Mouse (Mus musculus): ENCODE results near the gene Scrn1.
A peak's percentile ranks its signal among the peaks of the same experiment; 100 is the strongest.

Gene Scrn1

GRCm38 (mm10) chr6:54471866-54472265 is 94.4 kb downstream of the Scrn1 start:
- DNase-seq = no peak

GRCm38 (mm10) chr6:54467371-54467770 is 98.9 kb downstream of the Scrn1 start:
- DNase-seq = no peak

GRCm38 (mm10) chr6:54464926-54465325 is 101.4 kb downstream of the Scrn1 start:
- DNase-seq = no peak

- DNase-seq = peak in 1 of 2 experiments; percentile 52
Measured at GRCm38 (mm10) chr6:54463701-54464458, 102.4 kb downstream of the Scrn1 start.

- DNase-seq = peak in 1 of 2 experiments; percentile 62
Measured at GRCm38 (mm10) chr6:54462766-54463165, 103.5 kb downstream of the Scrn1 start.

GRCm38 (mm10) chr6:54460915-54461671 is 105.2 kb downstream of the Scrn1 start:
- DNase-seq = peak; percentile 73 to 76

GRCm38 (mm10) chr6:54460172-54460914 is 105.9 kb downstream of the Scrn1 start:
- DNase-seq = peak; percentile 56 to 66

- no peak for DNase-seq
Measured at GRCm38 (mm10) chr6:54459661-54460060, 106.6 kb downstream of the Scrn1 start.

All from cerebellum, postnatal 25 days (tissue).